Mouse (Mus musculus) cerebellum, adult 11-12 months (tissue): Measurements from ENCODE around the gene Glyr1.

Experiments used
- DNase-seq: peaks from one replicate; pipeline ENCODE4 v3.0.0; 2022

Gene Glyr1

GRCm38 (mm10) chr16:5010371-5010935 lies 39.2 kb downstream of the Glyr1 start:
- no peak for DNase-seq

DNA sequence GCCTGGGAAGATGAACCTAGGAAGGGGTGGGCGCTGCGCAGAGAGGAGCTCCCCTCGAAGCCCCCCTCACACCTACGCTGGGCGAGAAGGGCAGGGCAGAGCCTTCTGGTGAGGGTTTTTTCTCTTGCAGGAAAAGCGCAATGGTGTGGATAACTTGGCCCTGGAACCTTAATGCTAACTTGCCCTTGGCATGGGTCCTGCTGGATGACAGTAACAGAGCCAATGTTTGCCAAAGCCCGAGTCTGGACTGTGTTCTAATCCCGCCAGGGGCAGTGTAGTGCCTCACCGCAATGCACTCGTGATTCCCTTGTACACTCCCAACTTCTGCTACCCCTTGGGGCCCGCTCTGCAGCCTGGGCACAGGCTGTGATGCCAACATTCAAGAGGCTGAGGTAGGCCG lies 41.6 kb downstream of the Glyr1 start:
- DNase-seq, result peak; percentile 26

GRCm38 (mm10) chr16:5007492-5007891 lies 42.2 kb downstream of the Glyr1 start:
- DNase-seq, result no peak

DNA sequence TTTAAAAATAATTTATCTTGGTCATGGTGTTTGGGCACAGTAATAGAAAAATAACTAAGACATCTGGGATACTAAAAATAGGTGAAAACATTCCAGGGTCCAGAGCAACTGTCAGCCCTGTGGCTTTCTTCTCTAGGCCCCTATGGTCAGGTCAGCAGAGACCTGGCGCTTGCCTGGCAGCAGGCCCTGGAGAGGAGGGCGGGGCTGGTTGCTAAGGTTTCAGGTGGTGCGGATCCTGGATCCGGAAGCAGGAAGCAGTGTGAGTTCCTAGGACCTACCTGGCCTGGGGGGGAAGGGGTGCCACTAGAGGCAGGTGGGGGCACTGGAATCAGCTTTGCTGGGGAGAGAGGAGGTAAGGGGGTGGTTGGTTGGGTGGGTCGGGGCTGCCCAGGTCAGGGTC lies 42.6 kb downstream of the Glyr1 start, which contains the start of gene Smim22:
Gene Smim22 (plus strand): TSS at position 222 of the 400 bp plus-strand sequence.
- no peak for DNase-seq

DNA sequence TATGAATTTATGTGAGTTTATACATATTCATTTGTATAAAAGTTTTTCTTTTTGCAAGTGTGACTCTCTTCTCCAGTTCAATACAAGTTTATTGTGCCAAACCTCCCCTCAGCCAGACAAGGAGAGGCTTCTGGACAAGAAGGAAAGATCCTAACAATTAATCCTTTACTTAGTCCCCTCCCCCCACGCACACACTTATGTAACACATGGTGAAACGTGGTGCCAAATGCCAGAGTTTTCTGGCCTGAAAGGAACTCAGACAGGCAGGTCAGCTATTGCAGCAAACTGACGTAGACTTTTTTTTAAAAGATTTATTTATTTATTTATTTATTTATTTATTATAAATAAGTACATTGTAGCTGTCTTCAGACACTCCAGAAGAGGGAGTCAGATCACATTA lies 49.1 kb downstream of the Glyr1 start:
- DNase-seq, result no peak

GRCm38 (mm10) chr16:4998984-4999383 lies 50.7 kb downstream of the Glyr1 start:
- DNase-seq, result no peak

DNA sequence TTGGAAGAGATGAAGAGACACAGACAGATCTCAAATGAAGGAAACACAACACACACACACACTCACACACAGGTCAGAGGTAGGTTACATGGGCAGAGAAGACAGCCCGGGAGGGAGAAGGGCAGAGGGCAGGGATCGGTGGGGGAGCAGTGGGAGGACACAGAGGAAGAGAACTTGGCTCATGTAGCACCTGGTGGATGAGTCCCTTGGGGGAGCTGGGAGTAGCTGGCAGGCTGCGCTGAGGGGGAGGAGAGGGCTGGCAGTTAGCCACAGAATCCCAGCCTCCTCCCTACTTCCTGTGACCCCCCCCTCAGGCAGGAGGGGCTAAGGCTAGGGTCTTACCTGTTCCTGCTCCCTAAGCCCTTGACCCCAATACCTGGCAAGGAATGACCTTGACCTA lies 52.1 kb downstream of the Glyr1 start, which contains the start of gene Sept12:
Gene Sept12 (minus strand): TSS at position 300 of the 400 bp plus-strand sequence.
- DNase-seq, result no peak

DNA sequence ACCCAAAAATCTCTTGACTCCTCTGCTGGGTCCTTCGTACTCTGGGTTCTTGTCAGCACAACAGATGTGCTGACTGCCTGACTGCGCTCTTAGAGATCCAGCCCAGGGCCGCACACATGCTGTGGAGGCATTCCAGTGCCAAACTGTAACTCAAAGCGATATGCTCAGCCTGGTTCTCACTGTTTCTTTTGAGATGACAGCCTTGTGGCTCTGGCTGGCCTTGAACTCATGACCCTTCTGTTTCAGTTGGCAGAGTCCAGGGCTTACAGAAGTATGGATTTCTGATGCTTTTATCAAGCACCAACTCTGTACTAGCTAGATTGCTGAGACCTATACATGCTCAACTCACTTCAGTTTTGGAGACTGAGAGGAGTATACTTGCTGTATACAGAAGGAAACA lies 56.4 kb downstream of the Glyr1 start:
- DNase-seq, result no peak

- no peak for DNase-seq
Observed at GRCm38 (mm10) chr16:4984717-4985116, 64.9 kb downstream of the Glyr1 start.

GRCm38 (mm10) chr16:4979755-4980380 lies 69.8 kb downstream of the Glyr1 start:
- no peak for DNase-seq

GRCm38 (mm10) chr16:4978275-4979051 lies 71.2 kb downstream of the Glyr1 start:
- no peak for DNase-seq

DNA sequence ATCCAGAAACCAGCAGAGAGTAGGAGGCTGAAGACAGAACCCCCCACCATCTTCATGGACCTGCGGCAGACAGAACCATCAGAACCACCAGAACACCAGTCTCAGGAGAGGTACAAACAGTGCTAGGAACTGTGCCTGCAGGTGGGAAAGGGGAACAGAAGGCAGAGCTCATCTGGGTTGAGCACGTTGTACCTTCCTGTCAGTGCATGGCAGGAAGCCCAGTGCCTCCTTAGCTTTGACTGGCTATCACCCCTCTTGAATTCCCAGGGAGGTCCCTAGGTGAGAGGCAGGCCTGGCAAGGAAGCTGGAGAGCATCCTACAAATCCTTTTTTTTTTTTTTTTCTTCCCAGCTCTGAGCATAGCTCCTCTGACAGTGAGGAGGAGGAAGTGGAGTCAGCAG lies 73.5 kb downstream of the Glyr1 start:
- peak; percentile 83 for DNase-seq

- DNase-seq, result peak; percentile 76
Observed at GRCm38 (mm10) chr16:4974521-4974920, 75.1 kb downstream of the Glyr1 start.

DNA sequence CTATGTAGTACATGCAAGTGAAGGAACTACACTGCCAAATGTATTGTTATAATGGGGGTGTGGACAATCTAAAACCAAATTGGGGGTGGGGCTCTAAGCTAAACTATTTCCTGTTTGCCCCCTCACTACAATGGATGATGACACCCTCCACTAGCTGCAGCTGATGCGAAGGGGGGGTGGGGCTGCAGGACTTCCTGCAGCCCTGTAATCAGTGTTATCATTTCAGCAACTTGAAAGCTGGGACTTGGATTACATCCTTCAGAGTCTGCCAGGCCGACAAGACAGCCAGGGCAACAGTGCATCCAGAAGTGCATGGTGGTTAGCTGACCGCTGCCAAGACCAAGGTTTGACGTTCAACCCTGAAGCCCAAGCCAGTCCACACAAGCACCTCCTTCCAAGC lies 78.0 kb downstream of the Glyr1 start:
- DNase-seq, result no peak

DNA sequence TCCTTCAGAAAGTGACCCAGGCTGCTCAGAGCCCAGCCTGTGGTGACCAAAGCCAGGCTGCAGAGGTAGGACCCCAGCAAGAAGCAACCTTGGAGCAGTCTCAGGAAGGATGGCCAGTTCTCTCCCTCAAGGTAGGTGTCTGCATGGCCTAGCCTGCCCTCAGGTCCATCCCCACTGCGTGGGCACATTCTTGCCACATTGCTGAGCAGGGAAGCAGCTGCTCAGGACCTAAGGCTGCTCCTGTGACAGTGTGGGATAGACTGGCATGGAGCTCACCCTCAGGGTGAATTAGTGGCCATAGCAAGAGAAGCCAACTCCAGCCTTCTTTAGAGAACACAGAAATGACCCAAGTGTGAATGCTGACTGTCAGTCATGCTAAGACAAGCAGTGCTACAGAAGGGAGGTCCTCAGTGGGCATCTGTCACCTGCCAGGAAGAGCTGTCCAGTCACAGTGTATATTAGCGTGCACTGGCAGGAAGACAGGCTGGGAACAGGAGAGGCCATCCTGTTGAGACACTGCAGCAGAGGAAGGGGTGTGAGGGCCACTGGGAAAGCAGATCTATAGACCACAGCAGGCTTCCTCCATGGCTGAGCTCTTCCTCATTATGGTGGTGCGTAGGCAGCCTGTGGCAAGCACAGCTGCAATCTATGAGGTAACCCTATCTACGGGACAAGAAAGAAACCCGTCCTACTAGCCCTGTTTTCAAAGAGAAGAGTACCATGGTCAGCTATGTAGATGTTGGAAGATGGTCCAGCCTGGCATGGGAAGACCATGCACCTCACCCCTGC lies 80.4 kb downstream of the Glyr1 start:
- peak; percentile 9 for DNase-seq

GRCm38 (mm10) chr16:4968426-4968825 lies 81.2 kb downstream of the Glyr1 start:
- DNase-seq, result no peak

- DNase-seq, result peak; percentile 76
Observed at GRCm38 (mm10) chr16:4965392-4966129, 84.1 kb downstream of the Glyr1 start.

- DNase-seq, result no peak
Observed at GRCm38 (mm10) chr16:4964731-4965391, 84.8 kb downstream of the Glyr1 start.
